27 mouse cellular contexts compared by ENCODE assay signal in the genomic region with DNA sequence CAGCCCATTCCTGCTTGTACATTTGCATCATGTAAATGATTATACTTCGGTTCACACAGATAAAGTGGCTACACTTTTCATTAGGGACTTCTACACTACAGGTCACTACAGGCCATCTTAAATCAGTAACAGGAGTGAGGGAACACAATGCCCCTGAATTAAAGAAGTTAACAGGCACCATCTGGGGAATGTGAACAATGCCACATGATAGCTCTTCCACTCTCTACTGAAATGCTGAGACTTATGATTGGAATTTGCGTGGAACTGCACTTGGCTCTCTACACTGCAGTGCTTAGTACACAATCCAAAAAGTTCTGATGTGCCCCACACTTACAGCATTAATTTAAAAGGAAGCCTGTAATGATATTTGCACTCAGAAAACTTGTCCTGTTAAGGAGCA. TPM values are rescaled to one million over a fixed set of nuclear protein-coding genes. Genes with fewer than 3 reads are reported as not detected.
DNase-seq lines count a peak whose midpoint lies in the region; ATAC-seq and TF ChIP-seq lines count a peak whose summit lies in the region.
"Had no signal": no experiment of that assay in that cellular context is flagged by ENCODE, and none has a peak within 500 bp of the region (broad histone marks: within the 10 kb centered on the region; RNA-seq: fewer than 3 reads in every experiment).

No protein-coding gene starts in this region.

- intact Hi-C loops in heart, postnatal 14 days (cut with DNase I) = loop anchor here (10.0 kb wide), 1 partner anchor 45 kb away; a partner anchor contains a TSS

- WGBS in heart, postnatal 0 days = 36% methylated on average over 2 of the region's 2 CpGs

- no peak for DNase-seq in heart, postnatal 0 days (ENCODE audit: low spot score)
- no peak for DNase-seq in heart, postnatal 14 days
- peak; percentile 28 for DNase-seq in lung, postnatal 36 days
- DNase-seq in lung, adult 18-20 months = no peak
- DNase-seq in Patski (ENCODE audit: low read depth, low spot score) = no peak
- no peak for DNase-seq in cerebellum, adult 18-20 months
- DNase-seq: adrenal gland, adult 2 months; adrenal gland, postnatal 14 days; cerebellum, adult 11 months; cerebellum, adult 8-10 months; cerebellum, postnatal 10 days; cerebellum, postnatal 36 days; gastrocnemius, postnatal 10 days; gastrocnemius, postnatal 36 days; heart, adult 2 months; heart, postnatal 36 days; kidney, adult 18-20 months had no signal

- no peak overlapping the region for H3K4me2 ChIP-seq in heart, postnatal 0 days (ENCODE audit: low read depth, low read length)
- H3K4me2 ChIP-seq: embryonic facial prominence, embryonic 15.5 days; forebrain, embryonic 12.5 days; forebrain, embryonic 15.5 days; heart, embryonic 13.5 days; hindbrain, embryonic 14.5 days had no signal

- no peak for TF ChIP-seq CTCF in heart, postnatal 0 days (IDR thresholded peaks at IDR 0.05; ENCODE audit: low read depth)
- no peak for TF ChIP-seq CTCF in Patski (IDR thresholded peaks at IDR 0.05)

- no peaks in the 10 kb centered on the region for H3K36me3 ChIP-seq in heart, postnatal 0 days (replicated peaks; ENCODE audit: control insufficient read depth, insufficient read depth, low read length)
- H3K36me3 ChIP-seq: embryonic facial prominence, embryonic 15.5 days; forebrain, embryonic 12.5 days; forebrain, embryonic 15.5 days; heart, embryonic 10.5 days; heart, embryonic 13.5 days; hindbrain, embryonic 10.5 days had no signal

- POLR2A ChIA-PET in Patski (lab: Charles Lee) = no interaction called here

- no peak overlapping the region for H3K4me3 ChIP-seq in heart, postnatal 0 days (ENCODE audit: low read depth, low read length)
- H3K4me3 ChIP-seq: embryonic facial prominence, embryonic 15.5 days; forebrain, embryonic 12.5 days; forebrain, embryonic 15.5 days; heart, adult 2 months; heart, embryonic 10.5 days; heart, embryonic 13.5 days; hindbrain, embryonic 10.5 days had no signal

- H3K9ac ChIP-seq in heart, postnatal 0 days (replicated peaks; ENCODE audit: low read depth, low read length) = no peak overlapping the region
- H3K9ac ChIP-seq: embryonic facial prominence, embryonic 15.5 days; forebrain, embryonic 12.5 days; forebrain, embryonic 15.5 days; heart, embryonic 13.5 days; hindbrain, embryonic 14.5 days had no signal

- no peaks in the 10 kb centered on the region for H3K27me3 ChIP-seq in heart, postnatal 0 days (ENCODE audit: control insufficient read depth, insufficient read depth, low read length)
- H3K27me3 ChIP-seq in Patski = no peaks in the 10 kb centered on the region
- H3K27me3 ChIP-seq: embryonic facial prominence, embryonic 15.5 days; forebrain, embryonic 12.5 days; forebrain, embryonic 15.5 days; heart, embryonic 13.5 days had no signal

- H3K4me1 ChIP-seq in heart, postnatal 0 days (ENCODE audit: control insufficient read depth, insufficient read depth) = peaks cover 18% of the 10 kb centered on the region
- H3K4me1 ChIP-seq: embryonic facial prominence, embryonic 15.5 days; forebrain, embryonic 12.5 days; forebrain, embryonic 15.5 days; hindbrain, embryonic 10.5 days had no signal

- H3K27ac ChIP-seq in heart, postnatal 0 days (ENCODE audit: low read depth) = peak overlapping the region; percentile 22; the same call in 1 of the 2 replicates
- H3K27ac ChIP-seq: embryonic facial prominence, embryonic 15.5 days; forebrain, embryonic 12.5 days; forebrain, embryonic 15.5 days; heart, adult 2 months; heart, embryonic 10.5 days; heart, embryonic 13.5 days; hindbrain, embryonic 10.5 days; hindbrain, embryonic 14.5 days; hindbrain, postnatal 0 days had no signal

- CTCF ChIA-PET in Patski (lab: Charles Lee) = no interaction called here

- ATAC-seq in heart, postnatal 0 days (ENCODE audit: insufficient read depth, low read depth) = no peak
- peak; percentile 37 for ATAC-seq in Patski
- ATAC-seq: forebrain, embryonic 15.5 days; hindbrain, postnatal 0 days; inflammation-experienced regulatory T-cells, adult 6 months; intestine, embryonic 16.5 days had no signal

- peak; percentile 69; the same call in 1 of the 2 replicates for TF ChIP-seq EP300 in heart, postnatal 0 days (IDR thresholded peaks at IDR 0.05; ENCODE audit: low read depth)

- H3K9me3 ChIP-seq in heart, postnatal 0 days (replicated peaks; ENCODE audit: control insufficient read depth, low read length) = no peaks in the 10 kb centered on the region
- H3K9me3 ChIP-seq: embryonic facial prominence, embryonic 15.5 days; forebrain, embryonic 12.5 days; forebrain, embryonic 15.5 days; heart, embryonic 10.5 days; heart, embryonic 13.5 days; hindbrain, embryonic 10.5 days had no signal

- in situ Hi-C loops in Patski (cut with MboI; ENCODE audit: low pct_unique_long_range_greater_than_20kb) = no loop called here

RNA-seq across cellular contexts. Expression of a gene that starts 47.3 kb away (rescaled TPM):
- 17.0 and 24.4 TPM in 2 replicates for total RNA-seq in heart, postnatal 0 days (2014; rRNA removed; ENCODE audit: low replicate concordance)
- 9.2 and 9.4 TPM in 2 replicates for polyA plus RNA-seq in heart, postnatal 0 days (2015; fragmentation: Nextera tagmentation; extraction: Ambion mirVana)
- total RNA-seq in heart, postnatal 14 days (2021) = 10 to 100 TPM; 15.1 to 15.5 TPM
- polyA plus RNA-seq in Patski (2021) = 7.1 TPM
